Mouse (Mus musculus) forebrain, postnatal 0 days (tissue): ENCODE measurements around the gene Pet100. TPM values are rescaled to one million over a fixed set of nuclear protein-coding genes. Genes with fewer than 3 reads are reported as not detected.
"Not testable (repeated sequence)": the region's sequence is repeated elsewhere in the genome, so short reads cannot be mapped to it uniquely, and the experiment has no call there.

Source experiments
- ATAC-seq: fragments of 200-750 bp; cut with Nextera tagmentation; 2 replicates; pipeline ENCODE4 v1.8.0; 2017; ENCODE audit warnings: mild to moderate bottlenecking, moderate library complexity
- DNase-seq: peaks from one replicate; pipeline ENCODE4 v3.0.0-alpha.2; 2015
- H3K27ac ChIP-seq: fragments of 300-500 bp; sonication (generic); 2 replicates; pipeline ENCODE4 v1.5.1; 2014; ENCODE audit warnings: low read depth, mild to moderate bottlenecking, antibody characterized with exemption, low read length, moderate library complexity, mixed read lengths
- H3K27me3 ChIP-seq: fragments of 300-500 bp; sonication (generic); 2 replicates; pipeline ENCODE4 v1.6.1; 2014; ENCODE audit warnings: mild to moderate bottlenecking, low read length, mixed read lengths; ENCODE audit not compliant: insufficient read depth
- H3K36me3 ChIP-seq: fragments of 300-500 bp; sonication (generic); 2 replicates; pipeline ENCODE4 v1.6.1; 2014; ENCODE audit warnings: mild to moderate bottlenecking, moderate library complexity; ENCODE audit not compliant: insufficient read depth
- H3K4me1 ChIP-seq: fragments of 300-500 bp; sonication (generic); 2 replicates; pipeline ENCODE4 v1.6.1; 2014; ENCODE audit warnings: antibody characterized with exemption; ENCODE audit not compliant: insufficient read depth
- H3K4me2 ChIP-seq: fragments of 300-500 bp; sonication (generic); 2 replicates; pipeline ENCODE4 v1.6.1; 2014; ENCODE audit warnings: low read depth, mild to moderate bottlenecking, moderate library complexity
- H3K4me3 ChIP-seq: fragments of 300-500 bp; sonication (generic); 2 replicates; pipeline ENCODE4 v1.5.1; 2014; ENCODE audit warnings: low read depth, low read length, mixed read lengths
- H3K9ac ChIP-seq: fragments of 300-500 bp; sonication (generic); 2 replicates; pipeline ENCODE4 v1.6.1; 2014; ENCODE audit warnings: mild to moderate bottlenecking
- H3K9me3 ChIP-seq: fragments of 300-500 bp; sonication (generic); 2 replicates; pipeline ENCODE4 v1.6.1; 2016; ENCODE audit warnings: low read length
- CTCF ChIP-seq: sonication (generic); IDR thresholded peaks from 2 replicates; pipeline ENCODE4 v1.5.1; 2016; ENCODE audit warnings: antibody characterized with exemption, control low read depth, low read depth
- WGBS: fragments of 180-500 bp; shearing (Covaris S2); extraction: QIAGEN DNeasy Blood & Tissue Kit; methylation state at CpG from one replicate; pipeline ENCODE4 v1.1.7; 2014; 5-methylcytosine and 5-hydroxymethylcytosine counted together
- polyA plus RNA-seq: library from polyadenylated mRNA; unstranded; fragments of >200 nt; fragmentation: Nextera tagmentation; extraction: Ambion mirVana; gene quantifications from 2 replicates; pipeline ENCODE4 v1.2.1, GENCODE M21; 2015
- total RNA-seq: library from RNA; depleted of rRNA; stranded (reverse); fragments of >200 nt; gene quantifications from 2 replicates; pipeline ENCODE4 v1.2.3, GENCODE M21; 2014; rRNA removed

Gene Pet100
- total RNA-seq (17.7 and 22.9 TPM in 2 replicates), polyA plus RNA-seq (82.4 and 121 TPM in 2 replicates)

DNA sequence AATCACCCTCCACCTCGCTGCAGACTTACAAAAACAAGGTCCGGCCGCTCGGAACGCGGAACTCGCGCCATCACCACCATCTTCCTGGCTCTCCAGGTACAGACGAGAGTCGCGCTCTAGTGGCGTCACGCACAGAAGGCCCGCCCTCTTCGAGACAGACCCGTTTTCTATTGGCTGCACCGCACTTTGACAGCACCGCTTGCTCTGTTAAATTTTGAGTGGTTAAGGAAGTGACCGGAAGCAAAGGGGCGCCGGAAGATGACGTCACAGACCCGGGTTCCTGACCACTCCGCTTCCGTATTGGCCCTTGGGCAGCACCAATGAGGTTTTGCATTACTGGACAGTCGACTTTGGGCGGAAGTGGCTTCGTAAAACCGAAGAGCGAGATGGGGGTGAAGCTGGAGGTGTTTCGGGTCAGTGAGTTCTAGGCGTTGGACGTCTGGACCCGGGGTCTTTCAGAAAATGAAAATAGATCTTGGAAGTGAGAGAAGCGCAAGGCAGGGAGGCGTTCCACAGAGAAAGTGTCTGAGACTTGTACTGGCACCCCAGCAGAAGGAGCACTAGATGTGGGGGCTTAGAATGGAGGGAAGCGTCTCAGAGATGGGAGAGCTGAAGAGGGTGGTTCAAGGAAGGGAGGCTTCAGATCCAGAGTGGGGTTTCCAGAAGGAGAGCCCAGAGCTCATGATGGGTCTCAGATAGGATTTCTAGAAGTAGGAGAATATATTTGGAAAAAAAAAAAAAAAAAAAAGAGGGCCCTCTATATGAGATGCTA is at the start of gene Pet100, which contains the start of gene Xab2:
Gene Pet100, plus strand, starts transcription at position 350 of the 772 bp plus-strand sequence.
Gene Xab2, minus strand, starts transcription at position 118 of the 772 bp plus-strand sequence.
- Histone ChIP-seq H3K4me3 (peak within 1 kb of the TSS; percentile 99), H3K9me3 (no peaks in the 10 kb centered on the region), H3K36me3 (peaks cover 15% of the 10 kb centered on the region), H3K4me2 (peak within 1 kb of the TSS; percentile 86), H3K27ac (no peak within 1 kb of the TSS), H3K4me1 (peaks cover 13% of the 10 kb centered on the region), H3K27me3 (no peaks in the 10 kb centered on the region), H3K9ac (peak within 1 kb of the TSS; percentile 70)
- peak; percentile 100 for DNase-seq
- WGBS: under 1% methylated on average over 37 of the region's 37 CpGs
- no peak for TF ChIP-seq CTCF
- peak; percentile 98 for ATAC-seq

DNA sequence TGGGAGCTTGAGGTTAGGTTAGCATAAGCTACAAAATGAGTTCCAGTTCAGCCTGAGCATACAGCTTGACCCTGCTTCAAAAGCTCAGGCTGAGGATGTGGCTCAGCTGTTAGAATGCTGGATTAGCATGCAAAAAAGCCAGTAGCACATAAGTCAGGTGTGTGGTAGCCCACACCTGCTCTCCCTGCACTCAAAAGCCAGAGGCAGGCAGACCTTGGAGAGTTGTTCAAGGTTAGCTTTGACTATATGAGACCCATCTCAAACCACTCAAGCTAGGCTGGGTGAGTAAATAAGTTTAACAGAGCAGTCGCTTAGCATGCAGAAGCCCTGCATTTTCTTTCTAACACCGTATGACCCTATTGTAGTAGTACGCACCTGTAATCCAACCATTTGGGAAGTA is 46.8 kb upstream of the Pet100 start:
- 92% methylated on average over 3 of the region's 3 CpGs for WGBS

DNA sequence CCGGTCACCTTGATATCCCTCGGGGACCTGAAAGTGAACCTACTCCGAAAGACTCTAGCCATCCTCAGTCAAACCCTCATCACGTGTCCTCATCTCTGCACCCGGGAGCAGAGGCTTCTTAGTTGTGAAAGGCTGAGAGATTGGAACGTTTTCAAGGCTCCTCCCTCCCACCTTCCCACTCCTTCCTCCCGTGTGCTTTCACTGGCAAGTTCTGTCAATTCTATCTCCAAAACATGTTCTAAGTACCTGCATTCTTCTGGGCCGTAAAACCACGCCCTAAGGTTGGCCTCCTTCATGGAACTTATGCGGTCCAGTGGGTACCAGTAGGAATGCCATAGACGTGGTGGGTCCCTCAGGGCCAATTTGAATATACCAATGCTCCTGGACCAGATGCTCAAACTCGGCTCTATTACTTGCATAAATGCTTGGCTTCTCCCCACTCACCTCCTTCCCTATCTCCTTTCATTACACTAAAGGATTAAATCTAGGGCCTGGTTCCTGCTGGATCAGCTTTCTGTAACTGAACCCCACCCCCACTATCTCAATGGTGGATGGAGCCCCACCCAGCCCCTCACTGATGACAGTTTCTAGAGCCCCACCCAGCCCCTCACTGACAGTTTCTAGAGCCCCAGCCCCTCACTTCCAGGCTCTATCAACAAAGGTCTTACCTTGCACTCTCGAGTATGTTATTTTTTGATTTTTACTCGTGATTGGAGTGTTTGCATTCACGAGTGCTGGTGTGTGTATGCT is 45.0 kb upstream of the Pet100 start:
- H3K4me1 ChIP-seq: no peaks in the 10 kb centered on the region
- no peaks in the 10 kb centered on the region for H3K9me3 ChIP-seq
- H3K4me3 ChIP-seq: no peak overlapping the region
- no peaks in the 10 kb centered on the region for H3K27me3 ChIP-seq
- no peak overlapping the region for H3K9ac ChIP-seq
- DNase-seq: no peak
- H3K27ac ChIP-seq: no peak overlapping the region
- 83% methylated on average over 15 of the region's 15 CpGs for WGBS
- no peak overlapping the region for H3K4me2 ChIP-seq
- H3K36me3 ChIP-seq: no peaks in the 10 kb centered on the region
- no peak for TF ChIP-seq CTCF
- ATAC-seq: no peak

More for the DNA sequence above, 46.8 kb upstream of the Pet100 start:
- no peak for TF ChIP-seq CTCF
- ATAC-seq (no peak), DNase-seq (no peak)
- Histone ChIP-seq H3K9me3 (no peaks in the 10 kb centered on the region), H3K9ac (no peak overlapping the region), H3K4me3 (no peak overlapping the region), H3K4me2 (no peak overlapping the region), H3K36me3 (no peaks in the 10 kb centered on the region), H3K4me1 (no peaks in the 10 kb centered on the region), H3K27me3 (no peaks in the 10 kb centered on the region), H3K27ac (no peak overlapping the region)

DNA sequence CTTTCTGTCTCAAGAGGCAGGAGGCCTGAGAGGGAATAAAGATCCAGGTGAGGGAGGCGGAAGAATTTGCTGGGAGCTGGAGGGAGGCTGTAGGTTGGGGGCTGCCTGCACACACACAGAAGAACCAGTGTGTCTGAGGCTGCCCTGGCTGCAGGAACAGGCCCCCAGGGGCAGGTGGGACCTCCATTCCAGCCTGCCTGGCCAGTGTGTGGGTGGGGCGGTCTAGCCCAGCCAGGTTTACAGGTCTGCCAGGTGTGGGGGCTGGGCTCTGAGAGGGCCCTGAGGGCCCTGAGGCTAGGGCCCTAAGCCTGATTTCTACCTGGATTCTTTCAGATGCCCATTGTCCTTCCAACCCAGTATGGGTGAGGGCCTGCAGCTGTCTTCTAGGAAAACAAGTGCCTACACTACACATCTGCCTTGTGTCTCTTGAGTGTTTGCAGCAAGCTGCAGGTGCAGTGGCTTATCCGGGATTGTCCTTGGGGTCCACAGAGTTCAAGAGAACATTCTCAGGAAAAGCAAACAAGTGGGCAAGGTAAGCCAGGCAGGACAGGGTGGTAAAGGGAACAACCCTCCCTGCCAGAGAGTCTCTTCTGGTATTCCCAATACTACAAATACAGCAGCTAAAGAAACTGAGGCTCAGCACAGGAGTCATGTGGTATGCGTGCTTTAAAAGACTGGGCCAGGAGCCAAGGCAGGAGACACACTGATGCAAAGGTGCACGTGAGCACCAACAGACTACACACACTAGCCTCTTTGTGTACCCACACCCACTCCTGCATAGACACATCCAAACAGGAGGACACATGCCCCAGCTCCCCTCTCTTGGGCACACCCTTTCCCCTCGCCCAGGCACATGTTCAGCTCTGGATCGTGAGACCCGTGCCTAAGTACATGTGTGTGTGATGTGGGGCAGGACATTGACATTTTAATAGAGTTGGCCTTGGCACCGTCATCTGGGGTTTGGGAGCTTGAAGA is 41.7 kb upstream of the Pet100 start:
- Histone ChIP-seq H3K27me3 (no peaks in the 10 kb centered on the region), H3K4me1 (no peaks in the 10 kb centered on the region), H3K4me3 (no peak overlapping the region), H3K36me3 (no peaks in the 10 kb centered on the region), H3K9ac (no peak overlapping the region), H3K4me2 (no peak overlapping the region), H3K9me3 (no peaks in the 10 kb centered on the region), H3K27ac (no peak overlapping the region)
- no peak for DNase-seq
- ATAC-seq: no peak
- TF ChIP-seq CTCF: no peak
- 84% methylated on average over 9 of the region's 9 CpGs for WGBS

DNA sequence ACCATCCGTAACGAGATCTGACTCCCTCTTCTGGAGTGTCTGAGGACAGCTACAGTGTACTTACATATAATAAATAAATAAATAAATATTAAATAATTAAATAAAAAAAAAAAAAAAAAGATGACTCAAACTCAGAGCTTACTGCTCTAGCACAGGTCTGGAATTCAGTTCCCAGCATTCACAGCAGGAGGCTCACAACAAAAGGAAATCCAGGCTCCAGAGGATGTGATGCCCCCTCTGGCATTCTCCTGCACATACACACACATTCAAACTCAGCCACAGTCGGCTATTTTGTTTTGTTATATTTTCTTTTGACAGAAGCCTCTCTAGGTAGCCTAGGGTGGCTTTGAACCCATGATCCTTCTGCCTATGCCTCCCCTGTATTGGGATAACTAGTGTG is 39.4 kb upstream of the Pet100 start:
- H3K4me2 ChIP-seq, H3K4me3 ChIP-seq, H3K4me1 ChIP-seq, H3K27ac ChIP-seq, H3K9ac ChIP-seq, H3K27me3 ChIP-seq, H3K9me3 ChIP-seq, H3K36me3 ChIP-seq, ATAC-seq, DNase-seq: not testable (repeated sequence)
- WGBS: 70% methylated on average over 1 of the region's 3 CpGs

DNA sequence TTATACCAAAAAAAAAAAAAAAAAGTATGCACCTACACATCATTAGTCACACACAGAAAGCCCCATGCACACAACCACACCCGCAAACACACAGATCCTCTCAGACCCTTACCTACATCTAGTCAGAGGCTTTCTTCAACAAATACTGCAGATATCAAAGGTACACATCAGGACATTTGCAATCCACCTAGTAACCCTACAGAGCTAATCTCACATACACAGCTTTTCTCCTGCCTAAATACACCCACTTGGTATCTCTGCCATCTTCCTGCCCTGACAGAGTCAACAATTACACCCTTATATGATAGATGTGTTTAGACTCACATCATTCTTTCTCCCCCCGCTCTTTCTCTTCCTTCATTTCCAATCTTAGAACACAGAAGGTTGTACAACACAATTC is 34.9 kb upstream of the Pet100 start:
- Histone ChIP-seq H3K9me3 (no peaks in the 10 kb centered on the region), H3K4me3 (no peak overlapping the region), H3K9ac (no peak overlapping the region), H3K27me3 (no peaks in the 10 kb centered on the region), H3K36me3 (no peaks in the 10 kb centered on the region), H3K4me2 (no peak overlapping the region), H3K4me1 (no peaks in the 10 kb centered on the region), H3K27ac (no peak overlapping the region)
- DNase-seq (no peak), ATAC-seq (no peak)
- TF ChIP-seq CTCF: no peak
- 97% methylated on average over 2 of the region's 2 CpGs for WGBS
